Mouse (Mus musculus): ENCODE measurements around the gene Ctnna2. TPM values are rescaled to one million over a fixed set of nuclear protein-coding genes. Genes with fewer than 3 reads are reported as not detected.

Gene Ctnna2
- total and polyA plus RNA-seq, 2 experiments from 2014 or later: 0.22 TPM; not detected in 1

- whole genome bisulfite sequencing: 44% methylated on average over 4 of the region's 4 CpGs
- Histone ChIP-seq H3K27me3 (ENCODE audit: control insufficient read depth, insufficient read depth, low read length) (no peaks in the 10 kb centered on the region), H3K4me1 (ENCODE audit: control insufficient read depth, insufficient read depth) (no peaks in the 10 kb centered on the region), H3K36me3 (replicated peaks; ENCODE audit: control insufficient read depth, insufficient read depth, low read length) (no peaks in the 10 kb centered on the region), H3K27ac (ENCODE audit: low read depth) (no peak overlapping the region), H3K4me3 (ENCODE audit: low read depth, low read length) (no peak overlapping the region), H3K4me2 (ENCODE audit: low read depth, low read length) (no peak overlapping the region), H3K9ac (replicated peaks; ENCODE audit: low read depth, low read length) (no peak overlapping the region), H3K9me3 (replicated peaks; ENCODE audit: control insufficient read depth, low read length) (no peaks in the 10 kb centered on the region)
- no peak for TF ChIP-seq CTCF (IDR thresholded peaks at IDR 0.05; ENCODE audit: low read depth)
- no peak for TF ChIP-seq EP300 (IDR thresholded peaks at IDR 0.05; ENCODE audit: low read depth)
- DNase-seq (ENCODE audit: low spot score) (no peak), ATAC-seq (ENCODE audit: insufficient read depth, low read depth) (no peak)
Measured at GRCm38 (mm10) chr6:77191635-77192034, 787.9 kb downstream of the Ctnna2 start.

DNA sequence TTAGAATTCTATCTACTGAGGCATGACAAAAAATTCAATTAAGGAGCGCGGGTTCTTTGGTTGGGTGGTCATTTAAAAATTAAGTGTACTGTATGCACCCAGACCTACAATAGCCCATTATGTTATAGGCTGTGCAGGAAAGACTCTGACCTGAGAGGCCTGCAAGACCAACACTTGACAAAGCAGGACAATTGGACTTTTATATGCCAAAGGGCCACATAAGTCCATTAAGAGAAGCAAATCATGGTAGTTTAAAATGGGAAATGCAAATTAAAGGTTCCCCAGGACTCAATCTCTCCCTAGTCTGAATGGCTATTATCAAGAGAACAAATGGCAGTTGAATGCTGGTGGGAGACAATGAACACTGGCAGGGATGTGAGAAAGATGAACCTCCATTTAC, 790.9 kb downstream of the Ctnna2 start:
- Histone ChIP-seq H3K9ac (replicated peaks; ENCODE audit: low read depth, low read length) (no peak overlapping the region), H3K27me3 (ENCODE audit: control insufficient read depth, insufficient read depth, low read length) (no peaks in the 10 kb centered on the region), H3K4me1 (ENCODE audit: control insufficient read depth, insufficient read depth) (no peaks in the 10 kb centered on the region), H3K36me3 (replicated peaks; ENCODE audit: control insufficient read depth, insufficient read depth, low read length) (no peaks in the 10 kb centered on the region), H3K9me3 (replicated peaks; ENCODE audit: control insufficient read depth, low read length) (no peaks in the 10 kb centered on the region), H3K4me3 (ENCODE audit: low read depth, low read length) (no peak overlapping the region), H3K27ac (ENCODE audit: low read depth) (no peak overlapping the region), H3K4me2 (ENCODE audit: low read depth, low read length) (no peak overlapping the region)
- WGBS: 75% methylated on average over 2 of the region's 2 CpGs
- TF ChIP-seq CTCF (IDR thresholded peaks at IDR 0.05; ENCODE audit: low read depth) (no peak), EP300 (IDR thresholded peaks at IDR 0.05; ENCODE audit: low read depth) (no peak)
- DNase-seq (ENCODE audit: low spot score): no peak
- no peak for ATAC-seq (ENCODE audit: insufficient read depth, low read depth)

DNA sequence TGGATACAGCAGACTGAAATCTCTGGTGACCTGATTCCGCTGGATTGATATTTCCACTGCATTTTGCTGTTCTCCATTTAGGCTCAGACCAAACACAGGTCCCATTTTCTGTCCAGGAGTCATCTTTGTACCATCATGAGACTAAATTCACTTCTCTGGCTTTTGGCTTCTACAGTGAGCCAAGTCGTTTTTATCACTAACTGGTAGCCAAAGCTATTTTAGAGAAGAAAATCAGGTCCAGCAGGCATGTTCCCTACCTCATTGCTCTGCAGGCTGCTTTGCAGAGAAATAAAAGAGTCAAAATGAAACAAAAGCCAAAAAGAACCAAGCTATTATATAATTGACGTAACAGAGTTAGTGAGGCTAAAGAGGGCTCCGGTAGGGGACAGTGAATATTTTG, 793.7 kb downstream of the Ctnna2 start:
- ATAC-seq (ENCODE audit: insufficient read depth, low read depth): no peak

DNA sequence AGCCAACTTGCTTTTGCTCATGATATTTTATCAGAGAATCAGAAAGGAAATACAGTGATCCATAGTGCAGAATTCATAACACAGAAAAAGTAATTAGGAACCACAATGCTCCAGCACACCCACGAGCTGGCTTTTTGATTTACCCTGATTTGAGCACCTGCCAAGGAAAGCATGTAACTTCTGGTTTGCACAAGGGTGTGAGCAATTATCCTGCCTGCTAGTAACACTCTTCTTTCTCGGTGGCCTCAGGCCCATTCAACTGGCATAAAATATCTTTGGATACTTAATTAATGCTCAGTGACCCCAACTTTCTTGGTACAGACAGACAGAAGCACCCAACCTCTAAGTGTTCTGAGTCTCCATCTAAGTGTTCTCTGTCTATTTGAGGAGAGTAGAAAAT, 794.6 kb downstream of the Ctnna2 start:
- TF ChIP-seq EP300 (IDR thresholded peaks at IDR 0.05; ENCODE audit: low read depth): no peak
- TF ChIP-seq CTCF (IDR thresholded peaks at IDR 0.05; ENCODE audit: low read depth): no peak
- Histone ChIP-seq H3K36me3 (replicated peaks; ENCODE audit: control insufficient read depth, insufficient read depth, low read length) (no peaks in the 10 kb centered on the region), H3K27me3 (ENCODE audit: control insufficient read depth, insufficient read depth, low read length) (no peaks in the 10 kb centered on the region), H3K27ac (ENCODE audit: low read depth) (no peak overlapping the region), H3K9ac (replicated peaks; ENCODE audit: low read depth, low read length) (no peak overlapping the region), H3K4me1 (ENCODE audit: control insufficient read depth, insufficient read depth) (no peaks in the 10 kb centered on the region), H3K9me3 (replicated peaks; ENCODE audit: control insufficient read depth, low read length) (no peaks in the 10 kb centered on the region), H3K4me3 (ENCODE audit: low read depth, low read length) (no peak overlapping the region), H3K4me2 (ENCODE audit: low read depth, low read length) (no peak overlapping the region)
- DNase-seq (ENCODE audit: low spot score) (no peak), ATAC-seq (ENCODE audit: insufficient read depth, low read depth) (no peak)
- 43% methylated on average over 2 of the region's 2 CpGs for WGBS

More for the DNA sequence above, 793.7 kb downstream of the Ctnna2 start:
- H3K27me3 ChIP-seq (ENCODE audit: control insufficient read depth, insufficient read depth, low read length): no peaks in the 10 kb centered on the region
- H3K9ac ChIP-seq (replicated peaks; ENCODE audit: low read depth, low read length): no peak overlapping the region
- TF ChIP-seq CTCF (IDR thresholded peaks at IDR 0.05; ENCODE audit: low read depth): no peak
- TF ChIP-seq EP300 (IDR thresholded peaks at IDR 0.05; ENCODE audit: low read depth): no peak
- no peak overlapping the region for H3K4me3 ChIP-seq (ENCODE audit: low read depth, low read length)
- no peak for DNase-seq (ENCODE audit: low spot score)
- H3K36me3 ChIP-seq (replicated peaks; ENCODE audit: control insufficient read depth, insufficient read depth, low read length): no peaks in the 10 kb centered on the region
- 74% methylated on average over 4 of the region's 4 CpGs for WGBS
- H3K9me3 ChIP-seq (replicated peaks; ENCODE audit: control insufficient read depth, low read length): no peaks in the 10 kb centered on the region
- no peak overlapping the region for H3K4me2 ChIP-seq (ENCODE audit: low read depth, low read length)
- H3K4me1 ChIP-seq (ENCODE audit: control insufficient read depth, insufficient read depth): no peaks in the 10 kb centered on the region
- H3K27ac ChIP-seq (ENCODE audit: low read depth): no peak overlapping the region

GRCm38 (mm10) chr6:77175764-77176163, 803.7 kb downstream of the Ctnna2 start:
- H3K9ac ChIP-seq (replicated peaks; ENCODE audit: low read depth, low read length): no peak overlapping the region
- H3K36me3 ChIP-seq (replicated peaks; ENCODE audit: control insufficient read depth, insufficient read depth, low read length): no peaks in the 10 kb centered on the region
- no peaks in the 10 kb centered on the region for H3K27me3 ChIP-seq (ENCODE audit: control insufficient read depth, insufficient read depth, low read length)
- no peak overlapping the region for H3K4me3 ChIP-seq (ENCODE audit: low read depth, low read length)
- 0 out of 2 replicates have a peak, but pooled peaks cover 5% of the 10 kb centered on the region for H3K9me3 ChIP-seq (replicated peaks; ENCODE audit: control insufficient read depth, low read length)
- ATAC-seq (ENCODE audit: insufficient read depth, low read depth) (no peak), DNase-seq (ENCODE audit: low spot score) (no peak)
- H3K4me1 ChIP-seq (ENCODE audit: control insufficient read depth, insufficient read depth): no peaks in the 10 kb centered on the region
- no peak overlapping the region for H3K4me2 ChIP-seq (ENCODE audit: low read depth, low read length)
- TF ChIP-seq CTCF (IDR thresholded peaks at IDR 0.05; ENCODE audit: low read depth) (no peak), EP300 (IDR thresholded peaks at IDR 0.05; ENCODE audit: low read depth) (no peak)
- 26% methylated on average over 4 of the region's 4 CpGs for WGBS
- no peak overlapping the region for H3K27ac ChIP-seq (ENCODE audit: low read depth)

- 71% methylated on average over 5 of the region's 5 CpGs for WGBS
Measured at GRCm38 (mm10) chr6:77157028-77157427, 822.5 kb downstream of the Ctnna2 start.

More at GRCm38 (mm10) chr6:77157028-77157427, 822.5 kb downstream of the Ctnna2 start:
- DNase-seq (ENCODE audit: low spot score) (no peak), ATAC-seq (ENCODE audit: insufficient read depth, low read depth) (no peak)
- Histone ChIP-seq H3K4me1 (ENCODE audit: control insufficient read depth, insufficient read depth) (no peaks in the 10 kb centered on the region), H3K4me2 (ENCODE audit: low read depth, low read length) (no peak overlapping the region), H3K4me3 (ENCODE audit: low read depth, low read length) (no peak overlapping the region), H3K27me3 (ENCODE audit: control insufficient read depth, insufficient read depth, low read length) (no peaks in the 10 kb centered on the region), H3K9ac (replicated peaks; ENCODE audit: low read depth, low read length) (no peak overlapping the region), H3K9me3 (replicated peaks; ENCODE audit: control insufficient read depth, low read length) (no peaks in the 10 kb centered on the region), H3K36me3 (replicated peaks; ENCODE audit: control insufficient read depth, insufficient read depth, low read length) (no peaks in the 10 kb centered on the region), H3K27ac (ENCODE audit: low read depth) (no peak overlapping the region)
- TF ChIP-seq EP300 (IDR thresholded peaks at IDR 0.05; ENCODE audit: low read depth) (no peak), CTCF (IDR thresholded peaks at IDR 0.05; ENCODE audit: low read depth) (no peak)
